Mouse (Mus musculus) C2C12 (cell line): ENCODE data around the gene A630089N07Rik.

ENCODE experiments used
- CEBPB ChIP-seq: IDR thresholded peaks from one replicate; pipeline ENCODE4 v1.6.1; 2011; ENCODE audit warnings: low read depth, mild to moderate bottlenecking, control low read depth, moderate library complexity
- CTCF ChIP-seq: IDR thresholded peaks from one replicate; pipeline ENCODE4 v1.5.1; 2011; ENCODE audit not compliant: control insufficient read depth, insufficient read depth, insufficient read length
- FOSL1 ChIP-seq: IDR thresholded peaks from one replicate; pipeline ENCODE4 v1.8.0; 2011; ENCODE audit warnings: mild to moderate bottlenecking, low read length; ENCODE audit not compliant: poor library complexity, insufficient read depth, severe bottlenecking
- MAX ChIP-seq: IDR thresholded peaks from one replicate; pipeline ENCODE4 v1.6.1; 2011; ENCODE audit warnings: mild to moderate bottlenecking, control low read depth
- MYOG ChIP-seq: IDR thresholded peaks from one replicate; pipeline ENCODE4 v1.6.1; 2011; ENCODE audit not compliant: control insufficient read depth, insufficient read length; ENCODE audit errors: extremely low read depth
- USF1 ChIP-seq: IDR thresholded peaks from one replicate; pipeline ENCODE4 v1.6.1; 2011; ENCODE audit warnings: low read depth, mild to moderate bottlenecking, control low read depth, moderate library complexity

GRCm38 (mm10) chr16:97995849-97996615 is 86.2 kb downstream of the A630089N07Rik start:
- TF ChIP-seq CTCF (no peak), CEBPB (no peak), MAX (no peak), USF1 (no peak), FOSL1 (no peak), MYOG (no peak)
